Mouse (Mus musculus) kidney, postnatal 36 days (tissue): ENCODE results near the gene Ppp1r18.

ENCODE experiments used
- DNase-seq, 2 experiments: peaks; one replicate each; pipeline ENCODE4 v3.0.0; 2021 to 2022; ENCODE audit warnings: mixed read lengths in 2 of 2

Gene Ppp1r18

GRCm38 (mm10) chr17:35870151-35870883 is 4.9 kb downstream of the Ppp1r18 start:
- DNase-seq, result peak; percentile 74 to 83

GRCm38 (mm10) chr17:35870884-35871696 is 5.7 kb downstream of the Ppp1r18 start:
- peak in 1 of 2 experiments; percentile 45 for DNase-seq

GRCm38 (mm10) chr17:35873774-35874519 is 8.6 kb downstream of the Ppp1r18 start:
- peak; percentile 83 to 94 for DNase-seq

- peak; percentile 59 to 66 for DNase-seq
Observed at GRCm38 (mm10) chr17:35874721-35875120, 9.3 kb downstream of the Ppp1r18 start.

- DNase-seq, result peak; percentile 97 to 99
Observed at GRCm38 (mm10) chr17:35879245-35880057, 14.1 kb downstream of the Ppp1r18 start, which contains the start of gene Dhx16. TSS of gene Dhx16 (plus strand) at chr17:35879819.

- DNase-seq, result no peak
Observed at GRCm38 (mm10) chr17:35882924-35883323, 17.5 kb downstream of the Ppp1r18 start.

- no peak for DNase-seq
Observed at GRCm38 (mm10) chr17:35883777-35884176, 18.4 kb downstream of the Ppp1r18 start.

- no peak for DNase-seq
Observed at GRCm38 (mm10) chr17:35887725-35888124, 22.3 kb downstream of the Ppp1r18 start.

- peak; percentile 90 to 95 for DNase-seq
Observed at GRCm38 (mm10) chr17:35896781-35897643, 31.6 kb downstream of the Ppp1r18 start, which contains the start of gene 2310061I04Rik. TSS of gene 2310061I04Rik (minus strand) at chr17:35897431.

- peak in 1 of 2 experiments; percentile 28 for DNase-seq
Observed at GRCm38 (mm10) chr17:35897644-35898573, 32.5 kb downstream of the Ppp1r18 start.

- DNase-seq, result no peak
Observed at GRCm38 (mm10) chr17:35900636-35901035, 35.2 kb downstream of the Ppp1r18 start.

- peak; percentile 78 to 80 for DNase-seq
Observed at GRCm38 (mm10) chr17:35903343-35903991, 38.1 kb downstream of the Ppp1r18 start.

GRCm38 (mm10) chr17:35903992-35904355 is 38.6 kb downstream of the Ppp1r18 start:
- no peak for DNase-seq

- DNase-seq, result no peak
Observed at GRCm38 (mm10) chr17:35905587-35905986, 40.2 kb downstream of the Ppp1r18 start.

GRCm38 (mm10) chr17:35907609-35908008 is 42.2 kb downstream of the Ppp1r18 start:
- DNase-seq, result no peak

- DNase-seq, result no peak
Observed at GRCm38 (mm10) chr17:35909186-35909918, 44.0 kb downstream of the Ppp1r18 start.

GRCm38 (mm10) chr17:35909919-35910369 is 44.6 kb downstream of the Ppp1r18 start, which contains the start of gene Atat1:
TSS of gene Atat1 (minus strand) at chr17:35910075.
- DNase-seq, result peak; percentile 98 to 100

- no peak for DNase-seq
Observed at GRCm38 (mm10) chr17:35914975-35915374, 49.6 kb downstream of the Ppp1r18 start.
